ENCODE assay signal across 8 mouse cellular contexts in the genomic region with DNA sequence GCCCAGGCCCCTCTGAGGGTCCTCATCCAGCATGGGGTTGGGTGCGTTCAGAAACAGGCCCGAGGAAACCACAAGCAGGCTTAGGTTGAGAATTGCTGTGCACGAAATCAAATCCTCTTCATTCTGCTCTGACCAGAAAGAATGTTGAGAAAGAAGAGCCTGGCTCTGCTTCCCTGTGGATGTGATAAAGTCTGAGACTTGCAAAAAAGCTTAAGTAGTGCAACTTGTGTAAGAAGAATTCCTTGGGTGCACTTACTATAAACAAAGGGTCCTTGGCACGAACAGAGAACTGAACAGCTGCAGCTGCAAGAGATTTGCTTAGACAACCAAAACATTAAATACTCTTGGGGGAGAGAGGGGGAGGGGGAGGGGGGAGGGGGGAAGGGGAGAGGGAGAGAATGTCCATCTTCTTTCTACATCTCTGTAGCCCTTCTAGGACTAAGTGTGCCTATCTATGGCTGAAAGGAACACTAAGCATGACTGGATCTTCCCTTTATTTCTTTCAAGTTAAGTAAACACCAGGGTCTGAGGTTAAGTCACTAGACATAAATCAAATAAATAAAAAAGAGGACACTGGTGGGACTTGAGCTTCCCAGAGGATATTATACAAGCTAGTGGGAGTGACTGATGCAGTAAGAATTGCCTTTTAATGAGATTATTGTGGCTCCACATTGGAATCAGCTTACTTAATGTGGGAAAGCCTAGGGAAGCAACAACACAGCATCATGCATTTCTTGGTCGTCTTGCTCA. TPM values are rescaled to one million over a fixed set of nuclear protein-coding genes. Genes with fewer than 3 reads are reported as not detected.
DNase-seq lines count a peak whose midpoint lies in the region; ATAC-seq and TF ChIP-seq lines count a peak whose summit lies in the region.

No protein-coding gene starts in this region.

- H3K36me3 ChIP-seq in heart, embryonic 11.5 days (ENCODE audit: control insufficient read depth, insufficient read depth, low read length), result no peaks in the 10 kb centered on the region
- no peaks in the 10 kb centered on the region for H3K36me3 ChIP-seq in embryonic facial prominence, embryonic 14.5 days (ENCODE audit: control insufficient read depth, insufficient read depth, low read length)
- no peaks in the 10 kb centered on the region for H3K36me3 ChIP-seq in kidney, embryonic 16.5 days (ENCODE audit: insufficient read depth, low read length)
- no peaks in the 10 kb centered on the region for H3K36me3 ChIP-seq in midbrain, postnatal 0 days (ENCODE audit: insufficient read depth, low read length)

- no peaks in the 10 kb centered on the region for H3K27me3 ChIP-seq in heart, embryonic 11.5 days (ENCODE audit: control insufficient read depth, insufficient read depth, low read length)
- H3K27me3 ChIP-seq in embryonic facial prominence, embryonic 14.5 days (replicated peaks; ENCODE audit: control insufficient read depth, insufficient read depth, low read length), result no peaks in the 10 kb centered on the region
- H3K27me3 ChIP-seq in kidney, embryonic 16.5 days (ENCODE audit: insufficient read depth, low read length), result 0 out of 2 replicates have a peak, but pooled peaks cover 3% of the 10 kb centered on the region
- H3K27me3 ChIP-seq in midbrain, postnatal 0 days (ENCODE audit: insufficient read depth, low read length), result no peaks in the 10 kb centered on the region

- intact Hi-C loops in heart, postnatal 25 days (cut with DNase I), result no loop called here

- no peak overlapping the region for H3K4me3 ChIP-seq in heart, embryonic 11.5 days (ENCODE audit: low read depth, low read length)
- no peak overlapping the region for H3K4me3 ChIP-seq in embryonic facial prominence, embryonic 14.5 days (ENCODE audit: low read depth, low read length)
- H3K4me3 ChIP-seq in kidney, embryonic 16.5 days (ENCODE audit: low read length), result no peak overlapping the region
- H3K4me3 ChIP-seq in midbrain, postnatal 0 days (ENCODE audit: low read depth, low read length), result no peak overlapping the region

- 0 out of 2 replicates have a peak overlapping the region, but pooled peaks have one; percentile 35 for H3K27ac ChIP-seq in heart, embryonic 11.5 days (ENCODE audit: low read depth, low read length)
- H3K27ac ChIP-seq in embryonic facial prominence, embryonic 14.5 days (replicated peaks; ENCODE audit: low read depth, low read length), result peak overlapping the region; percentile 85
- peak overlapping the region; percentile 86 for H3K27ac ChIP-seq in kidney, embryonic 16.5 days (ENCODE audit: low read length)
- H3K27ac ChIP-seq in midbrain, postnatal 0 days (ENCODE audit: low read depth, low read length), result no peak overlapping the region

- no peak overlapping the region for H3K4me2 ChIP-seq in heart, embryonic 11.5 days
- no peak overlapping the region for H3K4me2 ChIP-seq in embryonic facial prominence, embryonic 14.5 days (ENCODE audit: low read depth, low read length)
- H3K4me2 ChIP-seq in kidney, embryonic 16.5 days (replicated peaks; ENCODE audit: low read depth, low read length), result no peak overlapping the region
- no peak overlapping the region for H3K4me2 ChIP-seq in midbrain, postnatal 0 days (ENCODE audit: low read depth, low read length, poor library complexity, severe bottlenecking)

- H3K4me1 ChIP-seq in heart, embryonic 11.5 days (ENCODE audit: control insufficient read depth, insufficient read depth, low read length), result 0 out of 2 replicates have a peak, but pooled peaks cover 5% of the 10 kb centered on the region
- H3K4me1 ChIP-seq in embryonic facial prominence, embryonic 14.5 days (ENCODE audit: control insufficient read depth, insufficient read depth, low read length), result peaks cover 22% of the 10 kb centered on the region
- peaks cover 28% of the 10 kb centered on the region for H3K4me1 ChIP-seq in kidney, embryonic 16.5 days (ENCODE audit: insufficient read depth, low read length)
- no peaks in the 10 kb centered on the region for H3K4me1 ChIP-seq in midbrain, postnatal 0 days (ENCODE audit: insufficient read depth, low read length)

- no peak for TF ChIP-seq CTCF in midbrain, postnatal 0 days (IDR thresholded peaks at IDR 0.05)

- no peak overlapping the region for H3K9ac ChIP-seq in heart, embryonic 11.5 days (ENCODE audit: low read depth, low read length)
- H3K9ac ChIP-seq in embryonic facial prominence, embryonic 14.5 days (ENCODE audit: low read depth, low read length), result no peak overlapping the region
- no peak overlapping the region for H3K9ac ChIP-seq in kidney, embryonic 16.5 days (replicated peaks; ENCODE audit: low read length)
- no peak overlapping the region for H3K9ac ChIP-seq in midbrain, postnatal 0 days (replicated peaks; ENCODE audit: low read length, poor library complexity, severe bottlenecking)

- no peak for DNase-seq in heart, postnatal 25 days (ENCODE audit: low spot score)
- DNase-seq in embryonic facial prominence, embryonic 14.5 days (ENCODE audit: low spot score), result peak; percentile 88
- peak; percentile 15 for DNase-seq in midbrain, postnatal 0 days (ENCODE audit: low spot score)
- DNase-seq in cerebellum, postnatal 4 days (ENCODE audit: low spot score in 2 of 2), result no peak
- no peak for DNase-seq in cerebellum, adult 8-10 months
- DNase-seq in retina, embryonic 14.5 days (ENCODE audit: low spot score), result no peak

- whole genome bisulfite sequencing in heart, embryonic 11.5 days (ENCODE audit: insufficient replicate concordance), result 36% methylated on average over 5 of the region's 5 CpGs
- 18% methylated on average over 5 of the region's 5 CpGs for WGBS in embryonic facial prominence, embryonic 14.5 days
- WGBS in kidney, embryonic 16.5 days, result 23% methylated on average over 5 of the region's 5 CpGs
- WGBS in midbrain, postnatal 0 days, result 21% methylated on average over 5 of the region's 5 CpGs

- H3K9me3 ChIP-seq in heart, embryonic 11.5 days (replicated peaks; ENCODE audit: control insufficient read depth, low read length), result no peaks in the 10 kb centered on the region
- no peaks in the 10 kb centered on the region for H3K9me3 ChIP-seq in embryonic facial prominence, embryonic 14.5 days (ENCODE audit: control insufficient read depth, low read length)
- no peaks in the 10 kb centered on the region for H3K9me3 ChIP-seq in kidney, embryonic 16.5 days (ENCODE audit: low read length)
- no peaks in the 10 kb centered on the region for H3K9me3 ChIP-seq in midbrain, postnatal 0 days (ENCODE audit: low read length)

- ATAC-seq in heart, embryonic 11.5 days (replicated peaks; ENCODE audit: insufficient number of reproducible peaks, low FRiP score, low TSS enrichment), result no peak
- peak; percentile 53 for ATAC-seq in embryonic facial prominence, embryonic 14.5 days (ENCODE audit: low read depth)
- peak; percentile 92 for ATAC-seq in kidney, embryonic 16.5 days (ENCODE audit: low FRiP score, low TSS enrichment)
- ATAC-seq in midbrain, postnatal 0 days (ENCODE audit: low FRiP score), result no peak

RNA-seq across cellular contexts. Expression of a gene that starts 12.8 kb away (rescaled TPM):
- polyA plus RNA-seq in heart, embryonic 11.5 days (2014; fragmentation: Nextera tagmentation; extraction: Ambion mirVana), result 146 and 178 TPM in 2 replicates
- 10 to 100 TPM; 46.4 to 53.2 TPM for total RNA-seq in heart, postnatal 25 days (2021)
- polyA plus RNA-seq in embryonic facial prominence, embryonic 14.5 days (2014; fragmentation: Nextera tagmentation; extraction: Ambion mirVana), result 152 and 174 TPM in 2 replicates
- polyA plus RNA-seq in kidney, embryonic 16.5 days (2015; fragmentation: Nextera tagmentation; extraction: Ambion mirVana), result 147 and 148 TPM in 2 replicates
- 35.2 and 39.0 TPM in 2 replicates for total RNA-seq in midbrain, postnatal 0 days (2014; rRNA removed)
- 18.6 and 21.3 TPM in 2 replicates for polyA plus RNA-seq in midbrain, postnatal 0 days (2015; fragmentation: Nextera tagmentation; extraction: Ambion mirVana)

Comparison
In these comparisons a context has a peak if more than half of its experiments do, and no peak if none do; other contexts are left out.
1. ATAC-seq: peak in embryonic facial prominence, embryonic 14.5 days (single experiment) and kidney, embryonic 16.5 days (single experiment); none in heart, embryonic 11.5 days (single experiment) and midbrain, postnatal 0 days (single experiment).
2. DNase-seq: peak in embryonic facial prominence, embryonic 14.5 days (single experiment) and midbrain, postnatal 0 days (single experiment); none in heart, postnatal 25 days (single experiment), cerebellum, postnatal 4 days (0 of 2), cerebellum, adult 8-10 months (single experiment) and retina, embryonic 14.5 days (single experiment).